Mouse (Mus musculus) heart, postnatal 14 days (tissue): ENCODE results near the gene Atp6v1fnb. TPM values are rescaled to one million over a fixed set of nuclear protein-coding genes. Genes with fewer than 3 reads are reported as not detected.
A peak's percentile ranks its signal among the peaks of the same experiment; 100 is the strongest.

ENCODE experiments used
- DNase-seq, 2 experiments: peaks; one replicate each; pipeline ENCODE4 v3.0.0; 2021 to 2022
- intact Hi-C: fragments of 180-260 bp; cut with DNase I; formaldehyde crosslinking; loops from one replicate; pipeline ENCODE4 v1.15.1; 2025
- total RNA-seq, 2 experiments: library from RNA; stranded (reverse); gene quantifications; 2 replicates each; pipeline ENCODE4 v1.2.3; 2021

Gene Atp6v1fnb
- total RNA-seq, 2 experiments from 2014 or later = not detected

GRCm38 (mm10) chr6:29509086-29509485, 37.8 kb downstream of the Atp6v1fnb start:
- peak; percentile 41 to 45 for DNase-seq
- intact Hi-C loops = no loop called here

- peak; percentile 56 to 66 for DNase-seq
- intact Hi-C loops = no loop called here
Observed at GRCm38 (mm10) chr6:29513284-29513683, 42.0 kb downstream of the Atp6v1fnb start.

DNA sequence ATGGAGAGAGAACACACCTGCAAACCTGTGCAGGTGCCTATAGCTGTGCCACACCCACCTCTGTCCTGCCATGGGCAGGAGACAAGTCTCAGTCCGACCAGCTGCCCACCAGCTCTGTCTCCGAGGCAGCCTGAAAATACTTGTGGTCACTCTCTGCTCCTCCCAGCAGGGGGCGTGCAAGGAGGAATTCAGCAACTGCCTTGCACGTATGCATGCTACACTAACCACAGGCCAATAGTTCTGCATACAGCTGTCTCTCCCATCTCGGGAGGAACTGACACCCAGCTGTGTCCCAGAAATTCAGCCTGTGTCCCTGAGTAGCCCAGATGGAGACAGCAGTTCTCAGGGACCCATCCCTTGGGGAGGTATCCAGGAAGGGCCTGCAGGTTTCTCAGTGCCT, 45.9 kb downstream of the Atp6v1fnb start:
- peak; percentile 79 to 85 for DNase-seq
- intact Hi-C loops = loop anchor here (2.0 kb wide), 1 partner anchor 134 kb away; no protein-coding TSS in a partner anchor

DNA sequence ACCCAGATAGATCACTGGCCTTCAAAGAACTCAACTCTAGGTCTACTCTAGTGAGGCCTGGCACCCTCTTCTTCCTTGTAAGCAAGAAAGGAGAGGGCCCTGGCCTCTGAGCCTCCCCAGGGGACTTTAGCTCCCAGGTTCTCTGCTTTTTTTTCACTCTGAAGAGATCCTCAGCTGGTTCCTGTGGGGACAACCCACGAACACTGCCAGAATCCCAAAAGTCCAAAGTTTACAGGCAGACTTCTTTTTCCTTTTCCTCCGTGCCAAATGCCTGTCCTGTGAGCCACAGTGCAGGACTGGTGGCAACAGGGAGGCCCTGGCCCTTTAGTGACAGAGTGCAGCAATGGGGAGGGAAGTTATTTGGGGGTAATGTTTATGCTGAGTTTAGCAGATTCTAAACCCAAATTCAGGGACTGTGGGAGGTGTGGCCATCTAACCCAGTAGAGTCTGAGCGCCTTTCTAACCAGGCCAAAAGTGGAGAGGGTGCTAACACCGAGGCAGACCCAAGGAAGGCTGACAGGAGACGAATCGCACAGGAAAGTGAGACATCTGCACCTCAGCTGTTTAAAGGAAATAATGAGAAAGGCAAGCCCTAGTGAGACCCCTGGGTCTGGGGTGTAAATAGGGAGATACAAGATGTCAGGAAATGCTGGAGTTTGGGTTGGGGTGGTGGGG, 51.5 kb downstream of the Atp6v1fnb start:
- DNase-seq = no peak
- intact Hi-C loops = no loop called here

Other genes with a start within 250 kb of the Atp6v1fnb start
- 1 to 10 TPM; 4.6 to 5.3 TPM for gene Hilpda, start 198.9 kb upstream of the Atp6v1fnb start, total RNA-seq
- not detected for gene Fam71f2, start 191.8 kb upstream of the Atp6v1fnb start, total RNA-seq
- gene Fam71f1, start 152.3 kb upstream of the Atp6v1fnb start, total RNA-seq = not detected
- 100 to 1,000 TPM; 262 TPM for gene Calu, start 123.4 kb upstream of the Atp6v1fnb start, total RNA-seq
- gene Opn1sw, start 83.0 kb upstream of the Atp6v1fnb start, total RNA-seq = not detected
- 1 to 10 TPM; 3.6 TPM for gene Ccdc136, start 75.1 kb upstream of the Atp6v1fnb start, total RNA-seq
- gene Flnc, start 38.2 kb upstream of the Atp6v1fnb start, total RNA-seq = 100 to 1,000 TPM; 146 to 175 TPM
- gene Atp6v1f, start 3.7 kb upstream of the Atp6v1fnb start, total RNA-seq = 100 to 1,000 TPM; 108 to 110 TPM
- 10 to 100 TPM; 11.9 to 12.3 TPM for gene Kcp, start 36.5 kb downstream of the Atp6v1fnb start, total RNA-seq
- 1 to 10 TPM; 3.0 to 3.2 TPM for gene Irf5, start 55.2 kb downstream of the Atp6v1fnb start, total RNA-seq
- 10 to 100 TPM; 37.8 to 43.3 TPM for gene Tnpo3, start 138.4 kb downstream of the Atp6v1fnb start, total RNA-seq
- gene Tspan33, start 222.8 kb downstream of the Atp6v1fnb start, total RNA-seq = 1 to 10 TPM; 1.3 to 2.4 TPM